Mouse (Mus musculus): ENCODE measurements around the gene Mdm2. TPM values are rescaled to one million over a fixed set of nuclear protein-coding genes. Genes with fewer than 3 reads are reported as not detected.

Mdm2 gene
- polyA plus RNA-seq, 1 experiment from 2014 or later, result 52.5 TPM

DNA sequence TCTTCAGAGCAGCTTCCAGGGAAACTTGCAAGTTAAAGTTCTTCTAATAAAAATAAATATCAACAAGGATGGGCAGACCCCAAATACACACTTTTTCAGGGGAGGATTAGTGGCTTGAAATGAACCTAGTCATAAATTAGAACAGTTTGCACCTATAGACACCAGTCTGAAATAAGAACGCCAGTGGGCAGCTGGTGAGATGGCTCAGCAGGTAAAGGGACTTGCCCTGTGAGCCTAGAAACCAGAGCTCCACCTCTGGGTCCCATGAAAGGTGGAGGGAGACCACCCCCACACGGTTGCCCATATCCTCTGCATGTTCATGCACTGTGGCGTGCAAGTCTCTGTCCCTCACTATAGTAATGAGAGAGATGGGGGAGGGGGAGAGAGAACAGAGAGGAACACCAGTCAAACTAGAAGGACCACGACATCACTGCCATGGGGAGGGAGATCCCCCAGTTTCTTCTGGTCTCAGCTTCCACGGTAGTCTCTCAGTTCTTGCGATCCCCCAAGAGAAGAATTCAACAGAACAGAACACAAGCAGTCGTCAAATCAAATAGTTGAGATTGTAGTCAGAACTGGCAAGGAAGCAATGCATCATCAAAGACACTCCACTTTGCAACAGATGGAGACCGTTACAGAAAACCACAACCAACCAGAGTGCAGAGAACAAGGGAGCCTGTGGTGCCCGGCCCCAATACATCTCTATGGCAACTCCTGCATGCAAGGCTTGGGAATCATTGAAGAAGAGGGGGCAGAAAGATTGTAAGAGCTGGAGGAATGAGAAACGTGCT, 58.8 kb downstream of the Mdm2 start:
- H3K27me3 ChIP-seq, result no peaks in the 10 kb centered on the region
- no peaks in the 10 kb centered on the region for H3K9me3 ChIP-seq
- H3K9ac ChIP-seq, result no peak overlapping the region
- H3K27ac ChIP-seq (replicated peaks), result no peak overlapping the region
- no peak overlapping the region for H3K4me3 ChIP-seq
- no peak for ATAC-seq (ENCODE audit: low FRiP score, low read depth)
- H3K4me2 ChIP-seq, result no peak overlapping the region
- H3K36me3 ChIP-seq, result no peaks in the 10 kb centered on the region
- 67% methylated on average over 10 of the region's 10 CpGs for WGBS
- no peaks in the 10 kb centered on the region for H3K4me1 ChIP-seq (replicated peaks)

DNA sequence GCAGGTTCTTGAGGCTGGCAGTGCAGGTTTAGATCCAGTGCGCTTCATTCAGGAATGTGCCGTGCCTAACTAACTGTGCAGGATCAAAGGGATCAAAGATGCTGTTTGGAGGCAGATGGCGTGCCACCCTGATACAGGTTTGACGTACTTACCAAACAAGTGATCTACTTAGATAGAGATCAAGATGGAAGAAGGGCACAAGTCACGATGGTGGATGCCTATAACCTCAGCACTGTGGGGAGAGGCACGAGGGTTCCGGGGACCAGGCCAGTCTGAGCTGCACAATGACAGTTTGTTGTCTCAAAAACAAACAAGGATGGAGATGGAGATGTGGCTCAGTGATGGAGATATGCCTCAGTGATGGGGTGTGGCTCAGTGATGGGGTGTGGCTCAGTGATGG, 59.8 kb downstream of the Mdm2 start:
- no peak overlapping the region for H3K4me2 ChIP-seq
- H3K9ac ChIP-seq, result no peak overlapping the region
- H3K36me3 ChIP-seq, result no peaks in the 10 kb centered on the region
- 92% methylated on average over 7 of the region's 7 CpGs for WGBS
- no peaks in the 10 kb centered on the region for H3K27me3 ChIP-seq
- no peaks in the 10 kb centered on the region for H3K9me3 ChIP-seq
- ATAC-seq (ENCODE audit: low FRiP score, low read depth), result no peak
- no peaks in the 10 kb centered on the region for H3K4me1 ChIP-seq (replicated peaks)
- H3K27ac ChIP-seq (replicated peaks), result no peak overlapping the region
- no peak overlapping the region for H3K4me3 ChIP-seq

DNA sequence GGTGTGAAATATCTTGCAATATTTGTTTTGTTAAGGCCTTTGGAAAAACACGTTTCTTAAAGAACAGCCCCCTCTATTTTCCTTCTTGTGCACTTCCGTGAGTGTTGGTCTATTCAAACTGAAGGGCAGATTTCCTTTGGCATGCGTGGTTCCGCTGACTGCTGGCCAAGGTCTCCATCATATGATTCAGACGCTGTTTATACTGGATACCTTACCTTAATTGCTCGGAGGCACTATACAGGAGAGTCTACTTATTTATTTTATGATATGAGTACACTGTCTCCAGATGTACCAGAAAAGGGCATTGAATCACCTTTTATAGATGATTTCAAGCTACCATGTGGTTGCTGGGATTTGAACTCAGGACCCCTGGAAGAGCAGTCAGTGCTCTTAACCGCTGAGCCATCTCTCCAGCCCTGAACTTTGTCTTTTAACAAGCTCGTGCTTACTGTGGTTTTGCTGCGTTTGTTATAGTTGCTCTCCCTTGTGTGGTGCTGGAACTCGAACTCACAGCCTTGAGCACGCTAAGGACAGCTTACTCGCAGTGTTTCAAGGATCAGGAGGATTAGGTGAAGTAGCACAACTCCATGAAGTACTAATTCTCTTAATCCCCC, 60.4 kb downstream of the Mdm2 start:
- H3K27me3 ChIP-seq, result no peaks in the 10 kb centered on the region
- no peaks in the 10 kb centered on the region for H3K36me3 ChIP-seq
- no peak overlapping the region for H3K27ac ChIP-seq (replicated peaks)
- no peaks in the 10 kb centered on the region for H3K9me3 ChIP-seq
- H3K4me3 ChIP-seq, result no peak overlapping the region
- no peak overlapping the region for H3K4me2 ChIP-seq
- WGBS, result 91% methylated on average over 12 of the region's 12 CpGs
- H3K9ac ChIP-seq, result no peak overlapping the region
- no peak for ATAC-seq (ENCODE audit: low FRiP score, low read depth)
- no peaks in the 10 kb centered on the region for H3K4me1 ChIP-seq (replicated peaks)

DNA sequence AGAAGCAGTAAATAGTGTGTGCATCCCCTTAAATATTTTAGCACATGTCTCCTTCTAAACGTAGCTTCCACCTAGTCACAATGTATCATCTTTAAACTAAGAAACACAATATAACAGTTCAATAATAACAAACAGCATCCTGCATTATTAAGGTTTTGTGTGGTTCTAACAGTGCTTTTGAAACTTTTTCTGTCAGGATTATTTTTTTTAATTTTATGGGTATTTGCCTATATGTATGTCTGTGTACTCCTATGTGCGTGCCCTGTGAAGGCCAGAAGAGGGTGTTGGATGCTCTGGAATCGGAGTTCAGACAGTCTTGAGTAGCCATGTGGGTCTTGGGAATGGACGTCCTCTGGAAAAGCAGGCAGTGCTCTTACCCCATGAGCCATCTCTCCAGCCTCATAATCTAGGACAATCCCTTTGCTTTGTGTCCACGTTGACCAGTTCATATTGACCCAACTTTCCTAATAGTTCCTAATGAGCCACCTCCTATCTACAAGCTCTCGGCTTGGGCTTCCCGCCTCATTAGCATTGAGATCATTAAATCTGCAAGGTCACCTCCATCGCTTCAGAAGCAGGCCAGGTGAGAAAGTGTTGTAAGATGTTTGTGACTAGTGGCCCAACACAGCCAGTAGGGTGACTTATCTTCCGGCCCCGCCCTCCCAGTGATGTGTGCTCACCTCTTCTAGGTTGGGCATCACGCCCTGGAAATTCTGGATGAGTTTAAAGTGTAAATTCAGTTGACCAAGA, 61.1 kb downstream of the Mdm2 start:
- Histone ChIP-seq H3K9ac (no peak overlapping the region), H3K9me3 (no peaks in the 10 kb centered on the region), H3K27ac (replicated peaks) (no peak overlapping the region), H3K27me3 (no peaks in the 10 kb centered on the region), H3K36me3 (no peaks in the 10 kb centered on the region), H3K4me1 (replicated peaks) (no peaks in the 10 kb centered on the region), H3K4me2 (no peak overlapping the region), H3K4me3 (no peak overlapping the region)
- no peak for ATAC-seq (ENCODE audit: low FRiP score, low read depth)
- WGBS, result 91% methylated on average over 11 of the region's 11 CpGs

DNA sequence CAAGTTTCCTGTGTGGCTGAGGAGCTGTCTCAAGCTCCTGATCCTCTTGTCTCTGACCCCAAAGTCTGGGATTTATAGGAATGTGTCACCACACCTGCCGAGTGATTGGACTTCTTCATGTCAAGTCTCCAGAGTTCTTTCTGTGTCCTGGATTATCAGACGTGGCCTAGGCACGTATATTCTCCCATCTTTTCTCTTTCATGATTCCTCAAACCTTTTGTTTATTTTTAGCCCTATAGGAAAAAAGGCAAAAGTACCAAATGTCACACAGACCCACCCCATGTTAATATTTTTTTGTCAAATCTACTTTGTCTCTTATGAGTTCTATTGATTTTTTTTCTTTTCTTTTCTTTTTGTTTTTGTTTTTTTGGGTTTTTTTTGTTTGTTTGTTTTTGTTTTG, 61.9 kb downstream of the Mdm2 start:
- 90% methylated on average over 3 of the region's 3 CpGs for WGBS
- no peaks in the 10 kb centered on the region for H3K27me3 ChIP-seq
- H3K4me2 ChIP-seq, result no peak overlapping the region
- H3K36me3 ChIP-seq, result no peaks in the 10 kb centered on the region
- no peak overlapping the region for H3K4me3 ChIP-seq
- no peak overlapping the region for H3K27ac ChIP-seq (replicated peaks)
- H3K4me1 ChIP-seq (replicated peaks), result no peaks in the 10 kb centered on the region
- H3K9ac ChIP-seq, result no peak overlapping the region
- no peak for ATAC-seq (ENCODE audit: low FRiP score, low read depth)
- no peaks in the 10 kb centered on the region for H3K9me3 ChIP-seq

DNA sequence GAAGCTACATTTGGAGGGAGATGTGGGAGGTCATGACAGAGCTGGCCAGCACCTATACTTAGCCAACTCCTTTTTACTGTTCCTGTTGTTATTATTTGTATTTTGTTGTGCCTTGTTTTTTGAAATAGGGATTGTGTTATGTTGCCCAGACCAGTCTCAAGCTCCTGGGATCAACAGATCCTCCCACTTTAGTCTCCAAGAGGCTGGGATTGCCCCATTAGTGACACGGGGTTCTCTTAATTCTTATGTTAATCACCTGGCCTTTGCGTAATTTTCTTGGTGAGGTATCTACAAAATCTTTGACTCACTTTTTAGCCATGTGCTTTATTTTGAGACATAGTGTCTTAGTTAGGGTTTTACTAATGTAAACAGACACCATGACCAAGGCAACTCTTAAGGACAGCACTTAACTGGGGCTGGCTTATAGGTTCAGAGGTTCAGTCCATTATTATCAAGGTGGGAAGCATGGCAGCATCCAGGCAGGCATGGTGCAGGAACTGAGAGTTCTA, 62.5 kb downstream of the Mdm2 start:
- no peak overlapping the region for H3K27ac ChIP-seq (replicated peaks)
- no peak for ATAC-seq (ENCODE audit: low FRiP score, low read depth)
- 74% methylated on average over 2 of the region's 2 CpGs for WGBS
- no peaks in the 10 kb centered on the region for H3K9me3 ChIP-seq
- no peaks in the 10 kb centered on the region for H3K27me3 ChIP-seq
- no peak overlapping the region for H3K4me2 ChIP-seq
- H3K4me3 ChIP-seq, result no peak overlapping the region
- no peaks in the 10 kb centered on the region for H3K36me3 ChIP-seq
- no peaks in the 10 kb centered on the region for H3K4me1 ChIP-seq (replicated peaks)
- no peak overlapping the region for H3K9ac ChIP-seq

DNA sequence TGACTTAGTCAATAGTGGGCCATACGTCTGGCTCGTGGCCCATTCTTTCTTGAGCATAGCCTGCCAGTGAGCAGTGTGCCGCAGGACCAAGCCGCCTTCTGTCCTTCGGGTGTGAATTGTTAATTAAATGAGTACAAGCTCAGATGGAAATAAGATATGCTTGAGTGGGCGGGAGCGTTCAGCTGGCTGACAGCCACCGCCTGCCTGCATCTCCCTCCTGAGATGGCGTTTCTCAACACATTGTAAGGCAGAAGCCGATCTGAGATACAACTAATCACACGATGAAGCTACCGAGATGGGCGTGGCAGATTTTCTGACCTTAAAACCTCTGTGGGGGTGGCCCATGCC, 63.4 kb downstream of the Mdm2 start:
- peak; percentile 84 for ATAC-seq (ENCODE audit: low FRiP score, low read depth)
- Histone ChIP-seq H3K36me3 (no peaks in the 10 kb centered on the region), H3K9me3 (no peaks in the 10 kb centered on the region), H3K27me3 (no peaks in the 10 kb centered on the region), H3K4me3 (no peak overlapping the region), H3K27ac (replicated peaks) (no peak overlapping the region), H3K4me1 (replicated peaks) (no peaks in the 10 kb centered on the region), H3K9ac (no peak overlapping the region), H3K4me2 (peak overlapping the region; percentile 5; the same call in 1 of the 2 replicates)
- WGBS, result 31% methylated on average over 13 of the region's 13 CpGs

DNA sequence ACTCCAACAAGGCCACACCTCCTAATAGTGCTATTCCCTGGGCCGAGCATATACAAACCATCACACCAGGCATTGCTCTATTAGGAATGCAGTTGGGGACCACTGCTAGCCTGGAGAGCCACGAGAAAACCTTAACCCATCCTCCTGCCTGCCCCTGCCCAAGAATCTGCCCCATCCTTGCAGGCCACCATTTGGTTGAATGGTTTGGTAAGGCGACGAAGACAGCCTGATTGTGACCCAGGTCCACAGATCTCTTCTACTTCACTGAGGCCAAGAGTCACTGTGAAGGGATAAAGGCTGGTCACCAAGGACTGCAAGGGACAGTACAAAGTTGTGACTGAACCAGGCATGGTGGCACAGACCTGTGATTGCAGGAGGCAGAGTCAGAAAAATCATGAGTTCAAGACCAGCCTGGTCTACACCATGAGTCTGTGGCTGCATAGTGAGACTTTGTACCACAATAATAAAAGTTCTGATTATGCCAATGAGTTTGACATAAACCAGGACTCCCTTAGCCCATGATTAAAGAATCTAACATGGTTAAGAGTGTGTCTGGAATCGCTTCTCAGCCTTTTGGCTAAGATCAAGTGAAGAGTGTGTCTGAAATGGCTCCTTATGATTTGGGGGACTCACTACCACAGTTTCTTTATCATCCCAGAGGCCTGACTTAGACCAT, 63.9 kb downstream of the Mdm2 start:
- no peak overlapping the region for H3K4me2 ChIP-seq
- ATAC-seq (ENCODE audit: low FRiP score, low read depth), result no peak
- H3K4me3 ChIP-seq, result no peak overlapping the region

DNA sequence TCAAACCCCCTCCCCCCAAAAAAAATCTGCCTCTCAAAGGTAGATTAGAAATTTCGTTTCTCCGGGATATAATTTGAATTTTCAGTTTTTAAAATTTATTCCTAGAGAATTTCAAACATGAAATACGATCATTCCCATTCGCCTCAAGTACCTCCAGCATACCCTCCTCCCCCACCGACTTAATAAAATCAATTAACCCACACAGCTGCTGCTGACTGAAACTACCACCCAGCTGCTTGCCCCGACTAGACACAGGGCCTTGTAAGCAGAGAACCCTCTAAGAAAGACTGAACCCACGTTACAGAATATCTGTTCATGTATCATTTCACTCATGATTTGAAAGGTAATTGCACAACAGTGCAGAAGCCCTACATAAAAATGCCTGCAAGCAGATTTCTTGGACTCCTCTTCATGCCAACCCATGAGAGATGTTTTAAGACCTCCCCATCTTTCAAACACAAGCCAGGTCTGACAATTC, 65.0 kb downstream of the Mdm2 start:
- no peak overlapping the region for H3K4me3 ChIP-seq
- H3K9ac ChIP-seq, result no peak overlapping the region
- WGBS, result 63% methylated on average over 7 of the region's 7 CpGs
- H3K27ac ChIP-seq (replicated peaks), result no peak overlapping the region
- H3K27me3 ChIP-seq, result no peaks in the 10 kb centered on the region
- H3K4me2 ChIP-seq, result no peak overlapping the region
- no peak for ATAC-seq (ENCODE audit: low FRiP score, low read depth)
- no peaks in the 10 kb centered on the region for H3K4me1 ChIP-seq (replicated peaks)
- no peaks in the 10 kb centered on the region for H3K9me3 ChIP-seq
- H3K36me3 ChIP-seq, result no peaks in the 10 kb centered on the region

More for the DNA sequence above, 63.9 kb downstream of the Mdm2 start:
- H3K9me3 ChIP-seq, result no peaks in the 10 kb centered on the region
- no peaks in the 10 kb centered on the region for H3K4me1 ChIP-seq (replicated peaks)
- no peaks in the 10 kb centered on the region for H3K27me3 ChIP-seq
- no peak overlapping the region for H3K27ac ChIP-seq (replicated peaks)
- 91% methylated on average over 5 of the region's 5 CpGs for WGBS
- H3K36me3 ChIP-seq, result no peaks in the 10 kb centered on the region
- H3K9ac ChIP-seq, result no peak overlapping the region

DNA sequence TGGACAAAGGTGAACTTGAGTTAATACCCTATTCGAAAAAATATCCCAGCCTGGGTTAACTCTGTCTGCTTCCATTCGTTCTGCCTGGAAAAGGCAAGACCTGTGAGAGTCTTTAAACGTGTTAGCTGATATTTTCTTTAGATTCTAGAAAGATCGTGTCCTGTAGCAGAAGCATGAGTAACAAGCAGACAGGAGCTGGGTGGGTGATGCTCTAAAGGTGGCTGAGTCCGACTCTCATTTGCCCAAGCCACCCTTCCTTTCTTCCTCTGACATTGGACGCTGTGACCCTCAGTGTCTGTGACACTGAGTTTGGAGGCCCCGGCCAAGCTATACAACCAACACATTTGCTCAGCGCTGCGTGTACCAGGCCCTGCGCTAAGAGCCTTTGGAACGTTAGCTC, 65.7 kb downstream of the Mdm2 start:
- Histone ChIP-seq H3K4me1 (replicated peaks) (no peaks in the 10 kb centered on the region), H3K4me3 (no peak overlapping the region), H3K9ac (no peak overlapping the region), H3K4me2 (no peak overlapping the region), H3K27me3 (no peaks in the 10 kb centered on the region), H3K36me3 (no peaks in the 10 kb centered on the region), H3K9me3 (no peaks in the 10 kb centered on the region), H3K27ac (replicated peaks) (no peak overlapping the region)
- no peak for ATAC-seq (ENCODE audit: low FRiP score, low read depth)
- 88% methylated on average over 11 of the region's 11 CpGs for WGBS

DNA sequence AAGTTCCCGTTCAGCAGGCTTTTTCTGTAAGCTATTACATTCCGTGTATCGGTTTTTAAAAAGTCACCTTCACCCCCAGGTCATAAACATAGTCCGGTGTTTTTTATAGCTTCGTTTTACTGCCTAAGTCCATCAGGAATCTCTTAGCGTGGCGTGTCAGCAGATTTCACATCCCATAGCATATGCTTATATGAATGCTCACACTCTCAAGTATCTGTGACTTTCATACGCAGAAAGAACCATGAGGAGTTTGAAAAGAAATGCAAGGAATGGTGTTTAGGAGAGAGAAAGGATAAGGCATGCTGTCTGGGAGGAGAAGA, 66.2 kb downstream of the Mdm2 start:
- Histone ChIP-seq H3K27me3 (no peaks in the 10 kb centered on the region), H3K4me2 (no peak overlapping the region), H3K36me3 (no peaks in the 10 kb centered on the region), H3K9ac (no peak overlapping the region), H3K27ac (replicated peaks) (no peak overlapping the region), H3K9me3 (no peaks in the 10 kb centered on the region), H3K4me1 (replicated peaks) (no peaks in the 10 kb centered on the region), H3K4me3 (no peak overlapping the region)
- WGBS, result 88% methylated on average over 8 of the region's 8 CpGs
- ATAC-seq (ENCODE audit: low FRiP score, low read depth), result no peak

All from hindbrain, embryonic 15.5 days (tissue).